Mouse (Mus musculus) liver, postnatal 0 days (tissue): Measurements from ENCODE around the gene Npepps.

Experiments used
- CTCF ChIP-seq: sonication (generic); IDR thresholded peaks from 2 replicates; pipeline ENCODE4 v1.5.1; 2016; ENCODE audit warnings: antibody characterized with exemption, low read depth
- EP300 ChIP-seq: IDR thresholded peaks from 2 replicates; pipeline ENCODE4 v1.6.1; 2016; ENCODE audit warnings: antibody characterized with exemption, low read depth, mild to moderate bottlenecking

GRCm38 (mm10) chr11:97210728-97211400 is 69.6 kb downstream of the Npepps start:
- TF ChIP-seq EP300 (no peak), CTCF (no peak)
